Mouse (Mus musculus) v-Abl transformed pro-B cells (cell line): ENCODE results near the gene Sh3gl2.

Experiments used
- in situ Hi-C, 2 experiments: fragments of 400-800 bp; cut with MboI; formaldehyde crosslinking; loops; one replicate each; pipeline ENCODE4 v1.15.1; 2025; ENCODE audit not compliant: unreplicated experiment in 2 of 2

Gene Sh3gl2

GRCm38 (mm10) chr4:85300610-85301405 is 95.9 kb downstream of the Sh3gl2 start:
- in situ Hi-C loops = no loop called here

GRCm38 (mm10) chr4:85305912-85306573 is 101.1 kb downstream of the Sh3gl2 start:
- in situ Hi-C loops = no loop called here

- in situ Hi-C loops = no loop called here
These were observed 114.2 kb downstream of the Sh3gl2 start for GRCm38 (mm10) chr4:85319092-85319491.

GRCm38 (mm10) chr4:85325454-85325853 is 120.5 kb downstream of the Sh3gl2 start:
- in situ Hi-C loops = no loop called here

GRCm38 (mm10) chr4:85326052-85326451 is 121.1 kb downstream of the Sh3gl2 start:
- in situ Hi-C loops = no loop called here

GRCm38 (mm10) chr4:85334688-85335200 is 129.8 kb downstream of the Sh3gl2 start:
- in situ Hi-C loops = no loop called here

- in situ Hi-C loops = no loop called here
These were observed 131.4 kb downstream of the Sh3gl2 start for GRCm38 (mm10) chr4:85336356-85336755.

- in situ Hi-C loops = no loop called here
These were observed 134.2 kb downstream of the Sh3gl2 start for GRCm38 (mm10) chr4:85339126-85339525.

- in situ Hi-C loops = no loop called here
These were observed 135.8 kb downstream of the Sh3gl2 start for GRCm38 (mm10) chr4:85340686-85341085.

GRCm38 (mm10) chr4:85345911-85346310 is 141.0 kb downstream of the Sh3gl2 start:
- in situ Hi-C loops = no loop called here

- in situ Hi-C loops = no loop called here
These were observed 143.2 kb downstream of the Sh3gl2 start for GRCm38 (mm10) chr4:85348079-85348643.

- in situ Hi-C loops = no loop called here
These were observed 157.7 kb downstream of the Sh3gl2 start for GRCm38 (mm10) chr4:85362661-85363060.

GRCm38 (mm10) chr4:85363205-85363604 is 158.3 kb downstream of the Sh3gl2 start:
- in situ Hi-C loops = no loop called here

- in situ Hi-C loops = no loop called here
These were observed 166.1 kb downstream of the Sh3gl2 start for GRCm38 (mm10) chr4:85371036-85371435.

- in situ Hi-C loops = loop anchor here in 1 of 2 experiments (25.0 kb wide), 1 partner anchor 662 kb away; no protein-coding TSS in a partner anchor
These were observed 169.9 kb downstream of the Sh3gl2 start for GRCm38 (mm10) chr4:85374801-85375200.

- in situ Hi-C loops = loop anchor here in 1 of 2 experiments (25.0 kb wide), 1 partner anchor 661 kb away; no protein-coding TSS in a partner anchor
These were observed 171.3 kb downstream of the Sh3gl2 start for GRCm38 (mm10) chr4:85376187-85376586.

- in situ Hi-C loops = loop anchor here in 1 of 2 experiments (25.0 kb wide), 1 partner anchor 661 kb away; no protein-coding TSS in a partner anchor
These were observed 171.7 kb downstream of the Sh3gl2 start for GRCm38 (mm10) chr4:85376610-85377009.

- in situ Hi-C loops = loop anchor here in 1 of 2 experiments (10.0 to 25.0 kb wide), 2 partner anchors 550 to 652 kb away; no protein-coding TSS in a partner anchor
These were observed 180.3 kb downstream of the Sh3gl2 start for GRCm38 (mm10) chr4:85385241-85385640.

GRCm38 (mm10) chr4:85387676-85388075 is 182.8 kb downstream of the Sh3gl2 start:
- in situ Hi-C loops = loop anchor here in 1 of 2 experiments (10.0 to 25.0 kb wide), 2 partner anchors 553 to 650 kb away; no protein-coding TSS in a partner anchor

GRCm38 (mm10) chr4:85391795-85392194 is 186.9 kb downstream of the Sh3gl2 start:
- in situ Hi-C loops = loop anchor here (10.0 to 25.0 kb wide), 3 partner anchors 557 to 1597 kb away; no protein-coding TSS in a partner anchor

- in situ Hi-C loops = loop anchor here (5.0 to 25.0 kb wide), 4 partner anchors 404 to 1604 kb away; no protein-coding TSS in a partner anchor
These were observed 193.8 kb downstream of the Sh3gl2 start for GRCm38 (mm10) chr4:85398765-85399164.
